Mouse (Mus musculus) thymus, postnatal 4 days (tissue): ENCODE results near the gene Rxfp4.

Experiments used
- DNase-seq: peaks from one replicate; pipeline ENCODE4 v3.0.0; 2021

The Rxfp4 gene

GRCm38 (mm10) chr3:88627535-88627934 lies 25.4 kb downstream of the Rxfp4 start:
- DNase-seq = no peak

GRCm38 (mm10) chr3:88627114-88627513 lies 25.8 kb downstream of the Rxfp4 start:
- DNase-seq = no peak

GRCm38 (mm10) chr3:88626316-88626715 lies 26.6 kb downstream of the Rxfp4 start:
- no peak for DNase-seq

- no peak for DNase-seq
Measured at GRCm38 (mm10) chr3:88625531-88625930, 27.4 kb downstream of the Rxfp4 start.

GRCm38 (mm10) chr3:88624951-88625350 lies 28.0 kb downstream of the Rxfp4 start:
- no peak for DNase-seq

- no peak for DNase-seq
Measured at GRCm38 (mm10) chr3:88624324-88624723, 28.6 kb downstream of the Rxfp4 start.

GRCm38 (mm10) chr3:88623346-88624135 lies 29.4 kb downstream of the Rxfp4 start:
- DNase-seq = peak; percentile 51

GRCm38 (mm10) chr3:88622941-88623345 lies 30.0 kb downstream of the Rxfp4 start:
- peak; percentile 49 for DNase-seq

GRCm38 (mm10) chr3:88622113-88622940 lies 30.6 kb downstream of the Rxfp4 start:
- DNase-seq = peak; percentile 66

GRCm38 (mm10) chr3:88621537-88622112 lies 31.3 kb downstream of the Rxfp4 start:
- DNase-seq = peak; percentile 75

- peak; percentile 80 for DNase-seq
Measured at GRCm38 (mm10) chr3:88620992-88621536, 31.9 kb downstream of the Rxfp4 start.

GRCm38 (mm10) chr3:88620146-88620991 lies 32.6 kb downstream of the Rxfp4 start:
- DNase-seq = no peak

GRCm38 (mm10) chr3:88619113-88620097 lies 33.5 kb downstream of the Rxfp4 start:
- no peak for DNase-seq

- DNase-seq = no peak
Measured at GRCm38 (mm10) chr3:88618074-88618871, 34.7 kb downstream of the Rxfp4 start.

- no peak for DNase-seq
Measured at GRCm38 (mm10) chr3:88616951-88617500, 35.9 kb downstream of the Rxfp4 start.

- no peak for DNase-seq
Measured at GRCm38 (mm10) chr3:88615902-88616391, 37.0 kb downstream of the Rxfp4 start.

- no peak for DNase-seq
Measured at GRCm38 (mm10) chr3:88615117-88615516, 37.8 kb downstream of the Rxfp4 start.

- DNase-seq = no peak
Measured at GRCm38 (mm10) chr3:88614418-88614817, 38.5 kb downstream of the Rxfp4 start.

- DNase-seq = no peak
Measured at GRCm38 (mm10) chr3:88609066-88609465, 43.9 kb downstream of the Rxfp4 start.

GRCm38 (mm10) chr3:88607758-88608138 lies 45.2 kb downstream of the Rxfp4 start:
- DNase-seq = no peak
